Mouse (Mus musculus): Measurements from ENCODE around the gene H2-Aa.
"Not testable (repeated sequence)": the region's sequence is repeated elsewhere in the genome, so short reads cannot be mapped to it uniquely, and the experiment has no call there.

The H2-Aa gene

GRCm38 (mm10) chr17:34287648-34288047 is at the start of gene H2-Aa:
Gene H2-Aa (minus strand): TSS chr17:34287823.
- in situ Hi-C loops (cut with MboI; ENCODE audit: low pct_unique_long_range_greater_than_20kb in 1 of 2, low sequenced_read_pairs in 2 of 2, unreplicated experiment in 1 of 2): no loop called here

DNA sequence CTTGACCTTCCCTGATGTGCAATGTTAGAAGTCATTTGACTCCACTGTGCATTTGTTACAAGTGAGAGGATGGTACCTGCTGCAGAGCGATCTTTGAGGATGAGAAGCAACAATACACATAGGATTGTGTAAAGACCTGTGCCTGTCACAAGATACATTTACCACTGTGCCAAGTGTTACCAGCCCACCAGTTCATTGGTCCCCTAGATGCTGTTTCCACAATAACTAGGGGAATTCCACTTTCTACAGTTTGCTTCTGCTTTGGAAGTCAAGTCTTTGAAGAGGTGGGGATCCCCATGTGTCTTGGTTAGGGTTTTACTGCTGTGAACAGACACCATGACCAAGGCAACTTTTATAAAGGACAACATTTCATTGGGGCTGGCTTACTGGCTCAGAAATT is 43.6 kb upstream of the H2-Aa start:
- in situ Hi-C loops (cut with MboI; ENCODE audit: low pct_unique_long_range_greater_than_20kb in 1 of 2, low sequenced_read_pairs in 2 of 2, unreplicated experiment in 1 of 2): no loop called here

DNA sequence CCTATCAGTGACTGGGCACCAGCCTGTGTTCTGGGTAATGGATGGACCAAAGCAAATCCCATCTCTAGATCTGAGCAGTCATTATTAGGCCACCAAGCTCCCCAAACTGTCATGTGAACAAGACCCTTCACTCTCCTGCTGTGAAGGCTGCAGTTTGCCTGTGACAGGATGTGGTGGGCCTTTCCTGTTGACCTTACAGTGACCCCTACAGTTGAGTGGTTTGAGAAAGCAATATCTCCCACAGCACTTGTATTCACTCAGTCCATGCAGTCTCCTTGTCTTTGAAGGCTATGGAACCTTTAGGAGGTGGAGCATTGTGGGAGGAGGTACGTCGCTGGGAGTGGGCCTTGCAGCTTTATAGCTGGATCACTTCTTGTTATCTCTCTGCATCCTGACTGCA is 42.2 kb upstream of the H2-Aa start:
- in situ Hi-C loops (cut with MboI; ENCODE audit: low pct_unique_long_range_greater_than_20kb in 1 of 2, low sequenced_read_pairs in 2 of 2, unreplicated experiment in 1 of 2): no loop called here

GRCm38 (mm10) chr17:34326373-34326772 is 38.8 kb upstream of the H2-Aa start:
- in situ Hi-C loops (cut with MboI; ENCODE audit: low pct_unique_long_range_greater_than_20kb in 1 of 2, low sequenced_read_pairs in 2 of 2, unreplicated experiment in 1 of 2): no loop called here

DNA sequence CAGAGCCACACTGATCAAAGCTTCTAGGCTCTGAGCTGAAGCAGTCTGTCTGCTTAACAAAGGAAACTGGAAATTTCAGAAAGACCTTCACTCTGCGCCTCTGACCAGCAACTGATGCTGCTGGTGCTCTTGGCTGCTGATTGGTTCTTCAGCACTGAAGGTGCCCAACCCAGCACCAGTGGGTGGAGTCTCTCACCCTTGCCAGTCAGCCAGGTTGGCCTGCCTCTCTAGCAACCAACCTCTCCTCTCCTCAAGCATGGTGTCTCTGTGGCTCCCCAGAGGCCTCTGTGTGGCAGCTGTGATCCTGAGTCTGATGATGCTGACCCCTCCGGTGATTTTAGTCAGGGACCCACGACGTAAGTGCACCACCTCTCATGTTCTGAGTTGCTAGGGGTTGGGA is 37.8 kb upstream of the H2-Aa start, which contains the start of gene H2-Eb2:
TSS of gene H2-Eb2 (plus strand) at position 230 of the 400 bp plus-strand sequence.
- in situ Hi-C loops (cut with MboI; ENCODE audit: low pct_unique_long_range_greater_than_20kb in 1 of 2, low sequenced_read_pairs in 2 of 2, unreplicated experiment in 1 of 2): no loop called here

GRCm38 (mm10) chr17:34317275-34317674 is 29.7 kb upstream of the H2-Aa start:
- in situ Hi-C loops (cut with MboI; ENCODE audit: low pct_unique_long_range_greater_than_20kb in 1 of 2, low sequenced_read_pairs in 2 of 2, unreplicated experiment in 1 of 2): no loop called here

DNA sequence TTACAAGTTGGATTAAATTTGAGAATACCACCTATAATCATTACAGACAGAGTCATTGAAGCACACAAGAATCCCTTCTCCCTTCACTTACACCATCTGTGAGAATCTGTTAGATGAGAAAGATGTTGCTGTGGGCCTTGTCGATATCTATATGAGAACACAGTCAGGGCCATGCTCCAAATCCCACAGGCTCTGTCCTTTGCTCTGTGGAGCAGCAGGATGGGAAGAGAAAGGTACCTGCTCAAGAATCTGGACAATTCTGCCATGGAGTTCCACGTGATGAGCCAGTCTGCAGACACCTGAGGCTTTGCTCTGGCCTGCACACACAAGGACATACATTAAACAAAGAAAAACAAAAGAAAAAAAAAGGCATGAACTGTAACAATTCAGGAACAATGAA is 29.1 kb upstream of the H2-Aa start:
- in situ Hi-C loops (cut with MboI; ENCODE audit: low pct_unique_long_range_greater_than_20kb in 1 of 2, low sequenced_read_pairs in 2 of 2, unreplicated experiment in 1 of 2): no loop called here

DNA sequence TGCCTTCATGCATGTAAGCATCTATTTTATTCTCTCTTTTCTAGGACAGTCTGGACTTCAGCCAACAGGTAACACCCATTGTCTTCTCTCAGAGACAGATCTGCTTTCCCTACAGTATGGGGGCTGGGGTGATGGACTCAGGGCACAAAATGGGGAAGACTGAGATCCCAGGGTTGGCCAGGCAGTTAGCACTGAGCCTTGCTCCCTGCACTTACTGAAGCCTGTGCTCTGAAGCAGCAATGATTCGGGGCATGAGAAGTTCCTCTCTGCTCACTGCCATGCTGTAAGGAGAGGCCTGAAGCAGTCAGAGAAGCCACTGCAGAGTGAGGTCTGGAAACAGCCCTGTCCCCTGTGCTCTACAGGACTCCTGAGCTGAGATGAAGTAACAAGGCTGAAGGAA is 27.9 kb upstream of the H2-Aa start:
- in situ Hi-C loops (cut with MboI; ENCODE audit: low pct_unique_long_range_greater_than_20kb in 1 of 2, low sequenced_read_pairs in 2 of 2, unreplicated experiment in 1 of 2): no loop called here

DNA sequence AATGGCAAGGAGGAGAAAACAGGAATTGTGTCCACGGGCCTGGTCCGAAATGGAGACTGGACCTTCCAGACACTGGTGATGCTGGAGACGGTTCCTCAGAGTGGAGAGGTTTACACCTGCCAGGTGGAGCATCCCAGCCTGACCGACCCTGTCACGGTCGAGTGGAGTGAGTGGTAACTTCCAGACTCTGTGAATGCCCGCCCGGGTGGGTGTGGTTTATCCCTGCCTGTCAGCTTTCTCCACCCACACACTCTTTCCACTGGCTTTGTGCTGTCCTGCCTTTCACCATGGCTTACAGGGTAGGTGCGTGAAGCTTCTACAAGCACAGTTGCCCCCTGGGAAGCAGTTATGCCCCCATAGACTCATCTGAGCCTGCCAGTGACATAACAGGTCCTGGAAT is 26.7 kb upstream of the H2-Aa start:
- in situ Hi-C loops (cut with MboI; ENCODE audit: low pct_unique_long_range_greater_than_20kb in 1 of 2, low sequenced_read_pairs in 2 of 2, unreplicated experiment in 1 of 2): no loop called here

- in situ Hi-C loops (cut with MboI; ENCODE audit: low pct_unique_long_range_greater_than_20kb in 1 of 2, low sequenced_read_pairs in 2 of 2, unreplicated experiment in 1 of 2): no loop called here
Observed at GRCm38 (mm10) chr17:34313393-34313792, 25.8 kb upstream of the H2-Aa start.

- in situ Hi-C loops (cut with MboI; ENCODE audit: low pct_unique_long_range_greater_than_20kb in 1 of 2, low sequenced_read_pairs in 2 of 2, unreplicated experiment in 1 of 2): no loop called here
Observed at GRCm38 (mm10) chr17:34312185-34312584, 24.6 kb upstream of the H2-Aa start.

DNA sequence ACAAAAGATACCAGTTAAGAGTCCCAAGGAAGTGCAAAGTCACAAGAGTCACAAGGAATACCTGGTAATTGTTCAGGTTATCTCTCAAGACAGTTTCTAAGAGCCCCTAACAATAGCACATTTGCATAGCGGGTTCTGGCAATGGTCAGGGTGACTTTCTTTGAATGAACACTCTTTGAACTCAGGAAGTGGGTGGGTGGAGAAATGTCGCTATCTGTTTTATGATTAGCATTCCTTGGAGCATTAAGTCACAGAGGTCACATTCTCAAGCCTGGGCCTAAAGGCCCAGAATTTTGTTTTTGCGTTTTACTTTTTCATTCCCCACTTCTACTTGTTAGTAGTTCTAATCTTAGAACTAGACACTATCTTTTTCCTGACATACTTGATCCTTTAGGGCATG is 22.9 kb upstream of the H2-Aa start:
- in situ Hi-C loops (cut with MboI; ENCODE audit: low pct_unique_long_range_greater_than_20kb in 1 of 2, low sequenced_read_pairs in 2 of 2, unreplicated experiment in 1 of 2): not testable (repeated sequence)

- in situ Hi-C loops (cut with MboI; ENCODE audit: low pct_unique_long_range_greater_than_20kb in 1 of 2, low sequenced_read_pairs in 2 of 2, unreplicated experiment in 1 of 2): no loop called here
Observed at GRCm38 (mm10) chr17:34309683-34310385, 22.2 kb upstream of the H2-Aa start.

- in situ Hi-C loops (cut with MboI; ENCODE audit: low pct_unique_long_range_greater_than_20kb in 1 of 2, low sequenced_read_pairs in 2 of 2, unreplicated experiment in 1 of 2): no loop called here
Observed at GRCm38 (mm10) chr17:34309225-34309624, 21.6 kb upstream of the H2-Aa start.

GRCm38 (mm10) chr17:34308161-34308560 is 20.5 kb upstream of the H2-Aa start:
- in situ Hi-C loops (cut with MboI; ENCODE audit: low pct_unique_long_range_greater_than_20kb in 1 of 2, low sequenced_read_pairs in 2 of 2, unreplicated experiment in 1 of 2): no loop called here

GRCm38 (mm10) chr17:34307216-34307615 is 19.6 kb upstream of the H2-Aa start:
- in situ Hi-C loops (cut with MboI; ENCODE audit: low pct_unique_long_range_greater_than_20kb in 1 of 2, low sequenced_read_pairs in 2 of 2, unreplicated experiment in 1 of 2): no loop called here

GRCm38 (mm10) chr17:34306407-34306806 is 18.8 kb upstream of the H2-Aa start:
- in situ Hi-C loops (cut with MboI; ENCODE audit: low pct_unique_long_range_greater_than_20kb in 1 of 2, low sequenced_read_pairs in 2 of 2, unreplicated experiment in 1 of 2): no loop called here

- in situ Hi-C loops (cut with MboI; ENCODE audit: low pct_unique_long_range_greater_than_20kb in 1 of 2, low sequenced_read_pairs in 2 of 2, unreplicated experiment in 1 of 2): no loop called here
Observed at GRCm38 (mm10) chr17:34305380-34306030, 17.9 kb upstream of the H2-Aa start, which contains the start of gene H2-Eb1. Gene H2-Eb1 (plus strand): TSS chr17:34305867.

DNA sequence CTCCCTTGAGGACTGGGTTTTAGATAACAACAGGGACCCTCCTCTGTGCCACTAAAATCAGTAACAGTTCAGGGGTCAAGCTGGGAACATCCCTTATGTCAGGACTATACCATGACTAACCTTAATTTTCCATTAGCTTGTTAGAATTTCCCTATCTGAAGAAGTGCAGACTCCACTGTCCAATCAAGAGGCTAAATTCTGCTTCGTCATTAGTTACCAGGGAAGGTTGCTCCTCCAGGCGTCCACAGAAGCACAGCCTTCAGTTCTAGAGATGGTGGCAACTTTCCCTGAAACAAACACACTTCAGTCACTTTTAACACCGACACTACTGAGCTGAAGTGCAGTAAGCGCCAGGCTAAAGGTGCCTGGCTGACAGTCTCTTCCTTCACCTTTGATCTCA is 17.1 kb upstream of the H2-Aa start:
- in situ Hi-C loops (cut with MboI; ENCODE audit: low pct_unique_long_range_greater_than_20kb in 1 of 2, low sequenced_read_pairs in 2 of 2, unreplicated experiment in 1 of 2): no loop called here

DNA sequence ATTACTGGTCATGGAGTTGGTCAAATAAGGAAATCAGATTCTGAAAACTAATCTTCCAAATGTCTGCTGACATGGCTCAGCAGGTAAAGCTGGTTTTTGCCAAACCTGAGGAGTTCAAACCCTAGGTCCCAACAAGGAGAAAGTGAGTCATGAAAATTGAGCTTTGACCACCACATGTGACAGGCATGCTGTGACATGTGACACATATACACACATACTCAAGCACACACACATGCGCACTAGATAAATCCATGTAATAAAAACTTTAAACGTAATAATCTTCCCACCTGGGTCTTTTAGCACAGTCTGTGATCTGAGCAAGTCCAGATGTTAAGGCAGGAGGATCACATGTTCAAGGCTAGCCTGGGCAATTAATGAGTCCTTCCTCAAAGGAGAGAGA is 16.2 kb upstream of the H2-Aa start:
- in situ Hi-C loops (cut with MboI; ENCODE audit: low pct_unique_long_range_greater_than_20kb in 1 of 2, low sequenced_read_pairs in 2 of 2, unreplicated experiment in 1 of 2): no loop called here
